Mouse (Mus musculus) CH12.LX (cell line): ENCODE data around the gene Pla2g12b.

Experiments used
- GABPA ChIP-seq: IDR thresholded peaks from 2 replicates; pipeline ENCODE4 v1.6.1; 2012; ENCODE audit warnings: low read depth, low read length, improper control_type of control experiment, inconsistent platforms; ENCODE audit not compliant: insufficient replicate concordance
- PAX5 ChIP-seq: IDR thresholded peaks from 2 replicates; pipeline ENCODE4 v1.6.1; 2012; ENCODE audit warnings: low read length, inconsistent platforms, mixed read lengths
- POLR2A ChIP-seq: IDR thresholded peaks from 2 replicates; pipeline ENCODE4 v1.6.1; 2011; ENCODE audit warnings: low read depth, mild to moderate bottlenecking, improper control_type of control experiment, low read length
- UBTF ChIP-seq: IDR thresholded peaks from 2 replicates; pipeline ENCODE4 v1.6.1; 2012; ENCODE audit warnings: low read depth, mild to moderate bottlenecking, inconsistent platforms, low read length, improper control_type of control experiment, moderate library complexity

GRCm38 (mm10) chr10:59368729-59369128, 34.7 kb upstream of the Pla2g12b start:
- no peak for TF ChIP-seq POLR2A
- no peak for TF ChIP-seq PAX5
- no peak for TF ChIP-seq UBTF
- TF ChIP-seq GABPA, result no peak
